Mouse (Mus musculus): ENCODE results near the gene Tbl3. TPM values are rescaled to one million over a fixed set of nuclear protein-coding genes. Genes with fewer than 3 reads are reported as not detected.

Tbl3 gene
- polyA plus RNA-seq (2012; rRNA removed) = 60.6 and 62.4 TPM in 2 replicates

DNA sequence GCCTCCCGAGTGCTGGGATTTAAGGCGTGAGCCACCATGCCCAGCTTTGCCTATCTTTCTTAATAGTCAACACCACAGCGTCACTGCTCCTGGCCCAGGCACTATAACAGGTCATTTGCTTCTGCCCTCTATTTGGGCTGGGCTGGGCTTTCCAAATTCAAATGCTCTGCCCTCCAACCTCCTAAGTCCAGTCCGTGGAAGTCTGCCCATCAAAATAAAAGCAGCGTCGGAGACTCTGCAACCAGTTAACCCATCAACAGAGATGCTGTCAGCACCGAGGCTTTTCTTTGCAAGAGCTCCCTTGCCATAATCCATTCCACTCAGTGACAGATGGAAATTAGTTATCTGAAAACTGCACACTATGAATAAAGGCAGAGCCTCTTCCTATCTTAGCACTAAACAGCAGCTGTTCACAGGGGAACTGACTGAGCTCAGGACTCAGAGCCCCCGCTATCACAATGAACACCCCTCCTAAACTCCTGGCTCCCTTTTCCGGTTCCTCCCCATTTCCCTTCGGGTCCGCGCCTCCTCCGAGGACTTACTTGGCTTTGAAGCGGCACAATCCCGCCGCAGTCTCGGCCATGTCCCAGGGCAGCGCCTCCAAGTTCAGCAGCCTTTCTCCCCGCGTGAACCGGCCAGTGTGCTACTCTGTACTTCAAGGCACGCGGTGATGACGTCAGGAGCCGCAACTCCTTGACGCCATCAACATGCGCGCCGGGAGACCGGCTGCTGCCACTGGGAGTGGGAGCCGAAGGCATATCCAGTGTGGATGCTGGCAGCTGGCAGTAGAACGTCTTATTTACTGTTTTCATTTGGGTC is at the start of gene Tbl3:
Gene Tbl3 (minus strand): TSS at position 679 of the 819 bp plus-strand sequence.
- no peak for TF ChIP-seq CTCF (IDR thresholded peaks at IDR 0.05; ENCODE audit: borderline replicate concordance, insufficient read depth, low read depth, low read length)
- peak; percentile 95 for TF ChIP-seq POLR2A (IDR thresholded peaks at IDR 0.05; ENCODE audit: borderline replicate concordance, insufficient read depth, low read length)
- H3K4me3 ChIP-seq (replicated peaks; ENCODE audit: insufficient read depth, low read depth, low read length) = peak within 1 kb of the TSS; percentile 82
- peak; percentile 94 to 95 for DNase-seq
- H3K27ac ChIP-seq (ENCODE audit: insufficient read depth, low read length) = peak within 1 kb of the TSS; percentile 26; the same call in 1 of the 2 replicates
- H3K27me3 ChIP-seq (ENCODE audit: control insufficient read depth, insufficient read depth, low read length) = no peaks in the 10 kb centered on the region
- WGBS = 3% methylated on average over 32 of the region's 32 CpGs
- no peaks in the 10 kb centered on the region for H3K4me1 ChIP-seq (ENCODE audit: control insufficient read depth, insufficient read depth, low read length)

DNA sequence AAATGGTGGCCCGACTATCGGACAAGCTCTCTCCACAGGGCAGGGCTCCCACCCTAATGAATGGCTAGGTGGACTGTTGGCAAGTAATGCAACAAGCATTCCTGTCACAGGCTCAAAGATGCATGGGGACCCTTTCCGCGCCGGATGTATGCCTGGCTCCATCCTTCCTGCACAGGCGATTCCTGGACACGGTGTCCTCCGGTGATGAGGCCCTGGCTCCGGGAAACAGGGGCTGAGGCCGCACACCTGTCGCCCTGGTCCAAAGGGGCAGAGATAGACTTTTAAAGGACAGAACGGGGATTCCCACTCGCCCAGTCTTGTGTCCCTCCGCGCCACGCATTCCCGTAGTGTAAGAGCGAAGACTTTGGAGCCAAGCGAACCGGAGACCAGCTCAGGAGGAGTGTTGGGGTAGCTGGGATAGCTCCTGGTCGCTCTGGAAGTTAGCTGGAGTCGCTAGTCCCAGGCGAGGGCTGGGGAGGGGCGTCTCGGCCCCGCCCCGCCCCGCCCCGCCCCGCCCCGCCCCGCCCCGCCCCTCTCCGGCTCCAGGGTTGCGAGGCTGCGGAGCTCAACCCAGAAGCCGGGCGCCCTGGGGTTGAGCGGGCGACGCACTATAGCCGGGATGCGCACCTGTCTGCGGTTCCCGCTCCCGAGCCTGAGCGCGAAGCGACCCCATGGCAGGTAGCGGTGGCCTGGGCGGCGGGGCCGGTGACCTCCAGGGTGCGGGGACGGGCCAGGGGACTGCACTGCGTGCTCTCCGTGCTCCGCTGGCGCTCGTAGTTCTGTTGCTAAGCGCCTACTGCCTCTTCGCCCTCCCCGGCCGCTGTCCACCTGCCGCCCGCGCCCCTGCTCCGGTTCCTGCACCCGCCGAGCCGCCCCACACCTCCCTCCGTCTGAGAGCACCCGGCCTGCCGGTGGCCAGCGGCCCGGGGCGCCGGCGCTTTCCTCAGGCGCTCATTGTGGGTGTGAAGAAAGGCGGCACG is 45.2 kb upstream of the Tbl3 start, which contains the start of gene Hs3st6:
Gene Hs3st6 (plus strand): TSS at position 574 of the 980 bp plus-strand sequence.
- Histone ChIP-seq H3K27ac (ENCODE audit: insufficient read depth, low read length) (no peak within 1 kb of the TSS), H3K4me1 (ENCODE audit: control insufficient read depth, insufficient read depth, low read length) (0 out of 2 replicates have a peak, but pooled peaks cover 3% of the 10 kb centered on the region), H3K27me3 (ENCODE audit: control insufficient read depth, insufficient read depth, low read length) (peaks cover 2% of the 10 kb centered on the region; the same call in 1 of the 2 replicates), H3K4me3 (replicated peaks; ENCODE audit: insufficient read depth, low read depth, low read length) (peak within 1 kb of the TSS; percentile 45)
- under 1% methylated on average over 71 of the region's 82 CpGs for WGBS
- TF ChIP-seq CTCF (IDR thresholded peaks at IDR 0.05; ENCODE audit: borderline replicate concordance, insufficient read depth, low read depth, low read length) (no peak), POLR2A (IDR thresholded peaks at IDR 0.05; ENCODE audit: borderline replicate concordance, insufficient read depth, low read length) (no peak)
- no peak for DNase-seq

DNA sequence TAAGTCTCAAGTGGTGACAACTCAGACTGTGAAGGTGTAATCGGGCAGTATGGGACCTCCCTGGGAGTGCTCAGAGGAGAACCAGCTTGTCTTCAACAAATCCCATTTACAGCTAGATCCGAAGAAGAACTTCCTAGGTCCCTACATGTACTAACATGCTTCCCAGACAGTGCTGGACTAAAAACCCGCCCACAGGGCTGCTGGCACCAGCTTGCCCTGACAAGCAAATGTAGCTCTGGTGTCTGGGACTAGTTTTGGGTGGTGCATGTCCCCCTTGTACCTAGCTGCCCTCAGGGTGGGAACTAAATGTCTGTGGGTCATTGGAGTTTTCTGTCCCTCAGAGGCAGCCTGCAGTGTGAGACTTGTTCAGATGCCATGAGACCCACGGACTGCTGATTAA is 44.1 kb upstream of the Tbl3 start:
- TF ChIP-seq CTCF (IDR thresholded peaks at IDR 0.05; ENCODE audit: borderline replicate concordance, insufficient read depth, low read depth, low read length) = no peak
- no peak for TF ChIP-seq POLR2A (IDR thresholded peaks at IDR 0.05; ENCODE audit: borderline replicate concordance, insufficient read depth, low read length)
- WGBS = 14% methylated on average over 4 of the region's 4 CpGs
- Histone ChIP-seq H3K27me3 (ENCODE audit: control insufficient read depth, insufficient read depth, low read length) (peaks cover 2% of the 10 kb centered on the region; the same call in 1 of the 2 replicates), H3K4me3 (replicated peaks; ENCODE audit: insufficient read depth, low read depth, low read length) (no peak overlapping the region), H3K27ac (ENCODE audit: insufficient read depth, low read length) (no peak overlapping the region), H3K4me1 (ENCODE audit: control insufficient read depth, insufficient read depth, low read length) (0 out of 2 replicates have a peak, but pooled peaks cover 3% of the 10 kb centered on the region)
- DNase-seq = no peak

GRCm38 (mm10) chr17:24746986-24747385 is 39.5 kb upstream of the Tbl3 start:
- H3K27ac ChIP-seq (ENCODE audit: insufficient read depth, low read length) = no peak overlapping the region
- DNase-seq = no peak
- no peaks in the 10 kb centered on the region for H3K4me1 ChIP-seq (ENCODE audit: control insufficient read depth, insufficient read depth, low read length)
- TF ChIP-seq POLR2A (IDR thresholded peaks at IDR 0.05; ENCODE audit: borderline replicate concordance, insufficient read depth, low read length) = no peak
- TF ChIP-seq CTCF (IDR thresholded peaks at IDR 0.05; ENCODE audit: borderline replicate concordance, insufficient read depth, low read depth, low read length) = no peak
- H3K4me3 ChIP-seq (replicated peaks; ENCODE audit: insufficient read depth, low read depth, low read length) = no peak overlapping the region
- H3K27me3 ChIP-seq (ENCODE audit: control insufficient read depth, insufficient read depth, low read length) = no peaks in the 10 kb centered on the region; the same call in 1 of the 2 replicates
- 49% methylated on average over 4 of the region's 4 CpGs for WGBS

- H3K27me3 ChIP-seq (ENCODE audit: control insufficient read depth, insufficient read depth, low read length) = no peaks in the 10 kb centered on the region; the same call in 1 of the 2 replicates
- peak; percentile 64 to 70 for DNase-seq
- 17% methylated on average over 7 of the region's 7 CpGs for WGBS
- H3K4me1 ChIP-seq (ENCODE audit: control insufficient read depth, insufficient read depth, low read length) = no peaks in the 10 kb centered on the region
- H3K27ac ChIP-seq (ENCODE audit: insufficient read depth, low read length) = no peak overlapping the region
- TF ChIP-seq POLR2A (IDR thresholded peaks at IDR 0.05; ENCODE audit: borderline replicate concordance, insufficient read depth, low read length) (no peak), CTCF (IDR thresholded peaks at IDR 0.05; ENCODE audit: borderline replicate concordance, insufficient read depth, low read depth, low read length) (peak; percentile 85)
- H3K4me3 ChIP-seq (replicated peaks; ENCODE audit: insufficient read depth, low read depth, low read length) = no peak overlapping the region
Measured at GRCm38 (mm10) chr17:24745526-24746497, 38.4 kb upstream of the Tbl3 start.

DNA sequence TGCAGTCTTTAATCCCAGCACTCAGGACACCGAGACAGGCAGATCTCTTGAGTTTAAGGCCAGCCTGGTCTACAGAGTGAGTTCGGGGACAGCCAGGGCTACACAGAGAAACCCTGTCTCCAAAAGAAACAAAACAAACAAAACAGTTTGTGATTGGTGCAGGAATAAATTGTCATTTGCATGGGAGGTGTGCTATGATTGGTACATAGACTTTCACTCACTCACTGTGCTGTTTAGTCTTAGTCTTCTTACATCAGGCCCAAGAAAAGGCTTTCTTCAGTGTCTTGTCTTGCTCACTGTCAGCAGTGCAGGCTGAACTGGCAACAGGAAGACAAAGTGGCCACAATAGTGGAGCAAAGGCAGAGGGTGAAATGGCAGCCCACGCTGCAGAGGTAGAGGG is 36.9 kb upstream of the Tbl3 start:
- no peak for DNase-seq
- WGBS = 65% methylated on average over 3 of the region's 3 CpGs
- no peak overlapping the region for H3K4me3 ChIP-seq (replicated peaks; ENCODE audit: insufficient read depth, low read depth, low read length)
- TF ChIP-seq POLR2A (IDR thresholded peaks at IDR 0.05; ENCODE audit: borderline replicate concordance, insufficient read depth, low read length) (no peak), CTCF (IDR thresholded peaks at IDR 0.05; ENCODE audit: borderline replicate concordance, insufficient read depth, low read depth, low read length) (no peak)
- H3K4me1 ChIP-seq (ENCODE audit: control insufficient read depth, insufficient read depth, low read length) = no peaks in the 10 kb centered on the region
- H3K27me3 ChIP-seq (ENCODE audit: control insufficient read depth, insufficient read depth, low read length) = no peaks in the 10 kb centered on the region
- H3K27ac ChIP-seq (ENCODE audit: insufficient read depth, low read length) = no peak overlapping the region

Measured in cerebellum, adult 2 months (tissue).